Mouse (Mus musculus): ENCODE results near the gene Nrcam. TPM values are rescaled to one million over a fixed set of nuclear protein-coding genes. Genes with fewer than 3 reads are reported as not detected.

Gene Nrcam
- polyA plus RNA-seq, 1 experiment from 2014 or later = 146 TPM

GRCm38 (mm10) chr12:44602269-44602957 lies 273.7 kb downstream of the Nrcam start:
- H3K4me3 ChIP-seq (replicated peaks) = no peak overlapping the region
- H3K4me1 ChIP-seq (replicated peaks) = no peaks in the 10 kb centered on the region
- H3K27ac ChIP-seq = no peak overlapping the region
- no peaks in the 10 kb centered on the region for H3K27me3 ChIP-seq
- peaks cover 22% of the 10 kb centered on the region for H3K36me3 ChIP-seq
- no peak overlapping the region for H3K4me2 ChIP-seq (replicated peaks)
- no peaks in the 10 kb centered on the region for H3K9me3 ChIP-seq
- H3K9ac ChIP-seq (replicated peaks) = no peak overlapping the region
- 72% methylated on average over 11 of the region's 11 CpGs for WGBS
- 0 out of 2 replicates have a peak, but pooled peaks have one; percentile 31 for ATAC-seq

- Histone ChIP-seq H3K9me3 (no peaks in the 10 kb centered on the region), H3K4me1 (replicated peaks) (no peaks in the 10 kb centered on the region), H3K36me3 (peaks cover 17% of the 10 kb centered on the region), H3K4me3 (replicated peaks) (no peak overlapping the region), H3K4me2 (replicated peaks) (no peak overlapping the region), H3K9ac (replicated peaks) (no peak overlapping the region), H3K27me3 (no peaks in the 10 kb centered on the region), H3K27ac (no peak overlapping the region)
- no peak for ATAC-seq
- 87% methylated on average over 5 of the region's 5 CpGs for WGBS
Measured at GRCm38 (mm10) chr12:44602958-44603331, 274.3 kb downstream of the Nrcam start.

GRCm38 (mm10) chr12:44617001-44617421 lies 288.3 kb downstream of the Nrcam start:
- no peak overlapping the region for H3K4me2 ChIP-seq (replicated peaks)
- WGBS = 76% methylated on average over 2 of the region's 2 CpGs
- ATAC-seq = no peak
- no peaks in the 10 kb centered on the region for H3K9me3 ChIP-seq
- no peaks in the 10 kb centered on the region for H3K36me3 ChIP-seq
- no peak overlapping the region for H3K9ac ChIP-seq (replicated peaks)
- no peaks in the 10 kb centered on the region for H3K27me3 ChIP-seq
- H3K4me3 ChIP-seq (replicated peaks) = no peak overlapping the region
- no peak overlapping the region for H3K27ac ChIP-seq
- H3K4me1 ChIP-seq (replicated peaks) = no peaks in the 10 kb centered on the region

- Histone ChIP-seq H3K27ac (no peak overlapping the region), H3K36me3 (no peaks in the 10 kb centered on the region), H3K4me3 (replicated peaks) (no peak overlapping the region), H3K27me3 (no peaks in the 10 kb centered on the region), H3K4me1 (replicated peaks) (no peaks in the 10 kb centered on the region), H3K9ac (replicated peaks) (no peak overlapping the region), H3K4me2 (replicated peaks) (no peak overlapping the region), H3K9me3 (no peaks in the 10 kb centered on the region)
- WGBS = 79% methylated on average over 1 of the region's 1 CpGs
- ATAC-seq = no peak
Measured at GRCm38 (mm10) chr12:44617488-44617887, 288.8 kb downstream of the Nrcam start.

- ATAC-seq = no peak
Measured at GRCm38 (mm10) chr12:44639341-44639921, 310.7 kb downstream of the Nrcam start.

GRCm38 (mm10) chr12:44640579-44640978 lies 311.9 kb downstream of the Nrcam start:
- WGBS = 21% methylated on average over 1 of the region's 1 CpGs
- no peak for ATAC-seq
- H3K4me2 ChIP-seq (replicated peaks) = no peak overlapping the region
- H3K9me3 ChIP-seq = no peaks in the 10 kb centered on the region
- no peak overlapping the region for H3K9ac ChIP-seq (replicated peaks)
- no peak overlapping the region for H3K27ac ChIP-seq
- no peak overlapping the region for H3K4me3 ChIP-seq (replicated peaks)
- no peaks in the 10 kb centered on the region for H3K27me3 ChIP-seq
- H3K4me1 ChIP-seq (replicated peaks) = no peaks in the 10 kb centered on the region
- H3K36me3 ChIP-seq = no peaks in the 10 kb centered on the region

More at GRCm38 (mm10) chr12:44639341-44639921, 310.7 kb downstream of the Nrcam start:
- Histone ChIP-seq H3K27me3 (no peaks in the 10 kb centered on the region), H3K4me1 (replicated peaks) (no peaks in the 10 kb centered on the region), H3K4me3 (replicated peaks) (no peak overlapping the region), H3K27ac (no peak overlapping the region), H3K36me3 (no peaks in the 10 kb centered on the region), H3K9ac (replicated peaks) (no peak overlapping the region), H3K4me2 (replicated peaks) (no peak overlapping the region), H3K9me3 (no peaks in the 10 kb centered on the region)

Other genes starting within 250 kb of the Nrcam start
- 30.3 and 31.0 TPM in 2 replicates for gene Dnajb9, start 118.6 kb upstream of the Nrcam start, polyA plus RNA-seq (2015; fragmentation: Nextera tagmentation; extraction: Ambion mirVana)
- gene Pnpla8, start 107.5 kb upstream of the Nrcam start, polyA plus RNA-seq (2015; fragmentation: Nextera tagmentation; extraction: Ambion mirVana) = 122 and 143 TPM in 2 replicates

Data from midbrain, embryonic 13.5 days (tissue).